Mouse (Mus musculus): Measurements from ENCODE around the gene Prdm8.

Prdm8 gene

DNA sequence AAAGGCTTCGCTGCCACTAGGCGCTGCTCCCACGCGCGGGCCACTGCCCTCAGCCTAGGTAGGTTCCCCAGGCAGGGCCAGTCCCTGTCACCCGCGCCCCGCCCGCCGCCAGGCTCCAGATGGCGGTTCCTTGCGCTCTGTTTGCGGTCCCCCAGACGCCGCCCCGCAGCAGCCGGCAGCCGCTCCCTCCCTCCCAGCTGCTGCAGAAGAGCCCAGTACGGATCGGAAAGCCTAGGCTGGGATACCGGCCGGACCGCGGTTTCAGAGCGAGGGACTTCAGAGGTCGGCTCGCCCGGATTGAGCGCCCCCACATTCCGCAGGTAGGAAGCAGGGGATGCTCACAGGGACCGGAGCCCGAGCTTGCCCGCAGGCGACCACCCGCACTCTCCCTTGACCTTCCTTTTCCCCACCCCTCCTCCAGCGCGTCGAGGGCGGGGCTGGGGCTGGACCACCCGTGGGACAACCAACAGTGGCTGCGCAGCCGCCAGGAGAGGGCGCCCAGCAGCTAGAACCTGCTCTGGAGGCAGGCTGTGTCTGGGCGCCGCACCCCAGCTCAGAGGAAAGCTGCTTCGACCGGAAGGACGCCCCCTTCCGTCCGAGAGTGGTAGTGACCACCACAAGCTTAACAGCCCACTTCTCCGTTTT lies at the start of gene Prdm8:
Gene Prdm8 (plus strand): TSS at position 19 of the 645 bp plus-strand sequence.
- peak; percentile 69 to 73 for DNase-seq

DNA sequence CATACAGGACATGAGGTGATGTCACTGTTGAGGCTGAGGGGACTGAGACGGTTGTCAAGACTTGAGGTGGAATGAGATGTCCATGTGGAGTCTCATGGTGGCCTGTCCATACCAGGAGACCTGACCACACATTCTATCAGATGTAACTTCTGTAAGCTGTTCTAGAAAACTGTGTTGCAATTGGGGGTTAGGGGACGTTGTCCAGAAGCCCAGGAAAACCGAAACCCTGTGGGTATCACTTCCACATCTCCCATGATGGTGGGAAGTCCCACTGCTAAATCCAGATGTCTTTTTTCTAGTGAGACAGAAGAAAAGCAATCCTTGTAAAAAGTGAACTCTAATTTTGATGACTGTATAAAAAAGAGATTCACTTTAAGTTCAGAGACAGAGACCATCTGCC lies 39.9 kb upstream of the Prdm8 start:
- DNase-seq: no peak

DNA sequence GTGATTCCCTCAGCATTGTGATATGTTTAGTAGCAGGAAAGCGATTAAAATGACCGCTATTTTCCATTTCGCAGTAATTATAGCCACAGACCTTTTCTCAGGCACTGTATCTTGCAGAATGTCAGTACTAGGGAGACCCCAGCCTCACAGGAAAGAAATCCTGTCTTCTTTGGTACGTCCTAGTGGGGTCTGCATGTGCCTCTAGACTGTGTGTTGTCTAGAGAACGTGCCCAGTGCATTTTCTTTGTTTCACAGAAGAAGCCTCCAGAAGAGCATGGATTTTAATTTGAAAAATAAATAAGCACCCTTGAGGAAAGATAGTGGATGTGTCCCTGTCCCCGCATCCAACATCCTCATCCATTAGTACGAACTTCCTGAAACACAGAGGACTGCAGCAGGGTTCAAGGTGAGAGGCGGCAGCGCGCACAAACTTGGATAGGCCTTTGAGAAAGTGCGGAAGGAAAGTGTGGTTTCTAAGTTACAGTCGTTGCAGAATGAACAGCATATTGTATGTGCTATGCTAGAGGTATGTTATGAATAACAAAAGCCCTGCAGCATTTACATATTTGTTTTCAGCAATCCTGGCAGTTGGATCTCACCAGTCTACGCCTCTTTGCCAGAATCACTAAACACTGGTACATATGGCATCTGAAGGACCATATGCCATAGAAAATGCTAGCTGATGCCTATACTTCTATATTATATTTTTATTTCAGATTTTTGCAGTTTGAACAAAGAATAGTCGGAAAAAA lies 28.3 kb upstream of the Prdm8 start:
- no peak for DNase-seq

DNA sequence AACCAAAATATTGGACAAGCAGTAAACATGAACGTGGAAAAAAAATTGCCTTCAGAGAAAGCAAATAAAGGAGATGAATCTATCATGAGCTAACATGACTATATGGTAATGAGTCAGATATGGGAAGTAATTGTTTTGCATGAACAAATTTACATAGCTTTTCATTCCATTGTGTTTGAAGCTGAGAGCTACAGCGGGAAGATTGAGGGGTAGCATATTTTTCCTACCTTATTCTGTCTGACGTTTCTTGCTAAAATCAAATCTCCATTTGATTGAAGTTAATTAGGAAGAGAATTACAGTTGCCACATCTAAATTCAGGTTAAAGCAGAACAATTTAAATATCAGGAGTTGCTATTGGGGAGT lies 27.7 kb upstream of the Prdm8 start:
- DNase-seq: no peak

DNA sequence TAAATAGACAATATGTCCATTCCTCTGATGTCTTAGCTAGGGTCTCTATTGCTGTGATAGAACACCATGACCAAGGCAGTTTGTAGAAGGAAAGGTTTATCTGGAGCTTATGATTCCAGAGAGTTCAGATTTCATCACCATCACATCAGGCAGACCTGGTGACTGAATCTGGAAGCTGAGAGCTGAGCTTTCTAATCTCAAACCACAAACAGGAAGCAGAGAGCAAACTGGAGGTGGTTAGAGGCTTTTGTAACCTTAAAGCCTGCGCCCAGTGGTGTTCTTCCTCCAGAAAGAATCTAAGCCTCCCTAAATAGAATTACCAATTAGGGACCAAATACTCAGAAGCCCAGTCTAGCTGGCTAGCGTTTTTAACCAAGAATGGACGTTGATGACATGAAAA lies 20.1 kb upstream of the Prdm8 start:
- DNase-seq: no peak

DNA sequence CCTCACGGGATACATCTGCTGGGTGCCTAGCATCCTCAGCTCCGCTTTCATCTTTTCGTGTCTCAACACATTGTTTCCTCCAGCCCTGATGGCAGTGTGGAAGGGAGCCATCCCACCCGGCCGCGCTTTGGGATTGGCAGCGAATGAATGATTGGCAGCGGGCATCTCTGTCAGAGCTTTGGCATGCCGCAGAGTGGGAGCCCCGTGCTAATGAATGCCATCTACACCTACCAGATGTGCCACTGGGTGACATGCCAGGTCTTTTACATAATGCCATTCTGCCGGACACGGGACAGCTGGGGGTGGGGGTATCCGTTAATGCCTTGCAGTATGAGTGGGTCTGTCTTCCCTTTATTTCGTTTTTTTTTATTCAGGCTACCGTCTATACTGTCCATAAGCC lies 882 bp upstream of the Prdm8 start:
- no peak for DNase-seq

DNA sequence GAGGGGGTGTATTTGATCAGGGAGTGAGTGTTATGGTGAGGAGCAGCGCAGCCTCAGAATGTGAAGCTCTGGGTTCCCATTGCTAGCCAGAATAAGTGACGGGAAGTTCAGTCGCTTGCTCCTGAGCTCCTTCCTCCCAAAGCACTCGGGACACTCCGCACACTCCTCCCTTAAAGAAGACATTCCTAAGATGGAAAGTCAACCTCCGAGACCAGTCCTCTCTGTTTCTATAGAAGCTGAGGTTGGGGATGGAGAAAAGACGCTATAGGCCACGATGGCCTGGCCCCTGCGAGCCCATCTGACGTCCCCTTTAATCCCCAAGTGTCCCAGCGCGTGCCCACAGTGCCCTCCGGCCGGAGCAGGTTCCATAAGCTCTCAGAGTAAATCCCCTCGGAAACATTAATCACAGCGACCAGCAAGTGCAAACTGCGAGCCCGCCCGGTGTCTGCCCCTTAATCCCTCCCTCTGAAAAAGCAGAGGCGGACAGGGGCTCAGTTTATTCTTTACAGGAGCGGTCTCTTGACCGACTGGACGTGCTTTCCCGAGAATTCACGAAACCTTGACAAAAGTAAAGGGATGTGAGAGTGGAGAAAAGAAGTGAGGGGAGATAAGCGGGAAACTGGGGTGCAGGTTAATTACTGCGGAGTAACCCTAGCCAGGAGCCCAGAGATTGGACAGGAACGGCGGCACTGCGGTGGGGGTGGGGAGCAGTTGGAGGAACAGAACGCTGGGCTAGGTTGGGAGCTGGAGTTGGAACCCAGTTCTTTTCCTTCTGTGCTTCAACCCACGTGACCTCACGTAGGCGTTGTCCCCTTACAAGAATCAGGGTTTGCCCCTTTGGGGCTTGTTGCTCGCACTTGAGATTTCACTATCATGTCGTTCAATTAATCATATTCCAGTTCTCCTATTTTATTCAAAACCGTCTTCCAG lies 1.6 kb downstream of the Prdm8 start:
- no peak for DNase-seq

DNA sequence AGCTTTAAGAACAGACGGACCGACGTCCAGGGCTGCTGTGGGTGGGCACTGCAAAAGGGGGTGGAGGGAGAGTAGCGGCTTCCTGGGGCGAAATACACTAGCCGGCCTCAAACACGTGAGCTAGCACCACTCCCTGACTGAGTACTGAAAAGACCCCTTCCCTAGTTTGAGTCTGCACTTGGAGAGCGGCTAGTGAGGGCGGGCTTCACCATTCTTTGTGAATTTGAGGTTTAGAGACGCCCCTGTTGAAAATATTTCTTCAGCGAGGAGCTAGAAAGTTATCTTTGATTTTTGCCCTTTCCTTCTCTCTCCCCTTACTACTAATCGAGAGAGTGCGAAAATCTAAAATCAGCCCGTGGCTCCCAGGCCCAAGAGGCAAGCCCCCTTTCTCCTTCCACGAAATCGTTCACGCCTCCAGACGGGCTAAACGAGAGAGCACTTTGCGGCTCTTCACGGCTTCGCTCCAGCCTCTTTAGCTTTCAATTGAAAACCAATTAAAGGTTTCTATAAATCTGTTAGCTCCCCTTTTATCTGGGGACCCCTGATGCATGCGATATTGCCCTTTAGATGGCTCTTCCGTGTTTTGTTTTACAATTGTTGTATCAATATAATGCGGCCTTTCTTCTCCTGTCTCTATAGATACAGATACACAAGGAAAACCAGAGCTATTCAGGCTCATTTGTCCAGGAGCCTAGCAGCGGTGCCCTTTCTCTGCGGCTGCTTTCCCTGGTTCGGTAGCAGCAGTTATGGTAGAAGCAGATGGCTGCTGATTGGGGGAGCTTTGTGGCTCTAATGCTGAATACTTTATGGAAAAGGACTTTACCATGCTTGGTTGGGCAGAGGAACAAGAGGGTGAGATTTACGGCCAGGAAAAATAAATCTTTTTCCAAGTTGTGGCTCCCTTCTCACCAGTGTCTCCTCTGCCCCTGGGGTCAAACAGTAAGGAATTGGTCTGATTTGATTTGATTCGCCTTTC lies 2.7 kb downstream of the Prdm8 start:
- no peak for DNase-seq

DNA sequence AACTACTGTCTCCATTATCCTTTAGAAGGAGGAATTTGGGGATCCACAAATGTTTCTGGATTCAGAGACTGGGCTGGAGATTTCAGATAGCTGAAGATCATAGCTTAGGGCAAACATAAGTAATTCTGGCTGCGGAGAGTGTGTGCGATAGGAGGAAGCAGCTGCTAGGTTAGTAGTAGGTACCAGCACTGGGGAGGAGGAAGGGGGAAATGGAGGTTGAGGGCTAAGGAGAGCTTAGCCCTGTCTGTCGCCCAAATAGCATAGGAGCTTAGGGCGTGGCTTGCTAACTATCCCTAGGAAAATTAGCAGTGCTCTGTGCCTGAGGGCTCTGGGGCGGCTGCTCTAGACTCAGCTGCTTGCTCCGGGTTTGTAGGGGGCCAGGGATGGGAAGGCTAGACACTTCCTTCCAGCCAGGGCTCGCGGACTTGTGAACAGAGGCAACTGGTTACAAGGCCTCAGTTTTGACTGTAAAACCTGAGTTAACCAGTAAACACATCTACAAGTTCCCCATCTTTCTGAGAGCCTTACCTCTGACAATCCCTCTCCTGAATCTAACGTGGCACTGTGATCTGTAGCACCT lies 4.7 kb downstream of the Prdm8 start:
- DNase-seq: no peak

DNA sequence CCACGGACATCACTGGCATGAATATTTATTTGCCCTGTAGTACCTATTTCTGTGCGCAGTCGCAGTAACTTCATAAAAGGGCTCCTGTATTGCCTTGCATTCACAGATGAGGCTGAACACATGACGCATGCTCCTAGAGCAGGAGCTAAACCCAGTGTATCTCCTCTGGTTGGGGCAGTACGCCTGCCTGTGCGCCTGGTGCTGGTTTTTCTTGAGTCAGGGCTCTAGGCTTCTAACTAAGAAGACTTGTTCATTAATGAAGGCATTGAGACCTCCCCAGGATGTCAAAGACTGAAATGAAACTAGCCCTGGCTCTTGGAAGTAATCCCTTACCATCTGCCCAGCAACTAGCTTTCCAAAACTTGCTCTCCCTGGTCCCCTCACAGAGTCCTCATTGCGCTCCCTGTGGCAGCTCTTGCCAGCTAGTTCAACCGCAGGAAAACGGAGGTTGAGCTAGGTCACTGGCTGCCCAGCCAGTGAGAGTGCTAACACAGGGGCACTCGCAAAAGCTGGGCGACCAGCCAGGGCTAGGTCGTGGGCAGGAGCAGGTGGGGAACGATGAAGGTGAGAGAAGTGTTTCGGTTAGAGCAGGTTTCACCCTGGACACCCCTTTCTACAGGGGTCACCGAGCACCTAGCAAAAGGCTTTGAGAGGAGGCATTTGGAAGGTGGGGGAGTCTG lies 5.6 kb downstream of the Prdm8 start:
- no peak for DNase-seq

DNA sequence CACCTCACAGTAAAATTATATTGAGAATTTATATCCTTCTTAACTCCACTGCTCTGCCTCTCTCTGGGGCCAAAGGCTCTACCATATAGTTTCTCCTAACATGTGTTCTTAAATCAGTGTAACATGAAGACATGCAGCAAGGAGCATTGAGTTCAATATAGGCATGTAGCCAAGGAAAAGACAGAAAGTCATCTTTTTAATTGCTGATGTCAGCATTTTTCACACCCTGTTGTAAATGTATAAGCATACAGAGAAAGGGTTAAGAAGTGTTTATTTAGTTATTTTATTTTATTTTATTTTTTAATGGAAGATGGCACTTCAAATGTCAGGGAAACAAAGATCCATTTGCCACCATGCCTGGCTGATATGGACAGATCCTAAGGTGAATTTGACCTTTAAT lies 6.7 kb downstream of the Prdm8 start:
- DNase-seq: no peak

DNA sequence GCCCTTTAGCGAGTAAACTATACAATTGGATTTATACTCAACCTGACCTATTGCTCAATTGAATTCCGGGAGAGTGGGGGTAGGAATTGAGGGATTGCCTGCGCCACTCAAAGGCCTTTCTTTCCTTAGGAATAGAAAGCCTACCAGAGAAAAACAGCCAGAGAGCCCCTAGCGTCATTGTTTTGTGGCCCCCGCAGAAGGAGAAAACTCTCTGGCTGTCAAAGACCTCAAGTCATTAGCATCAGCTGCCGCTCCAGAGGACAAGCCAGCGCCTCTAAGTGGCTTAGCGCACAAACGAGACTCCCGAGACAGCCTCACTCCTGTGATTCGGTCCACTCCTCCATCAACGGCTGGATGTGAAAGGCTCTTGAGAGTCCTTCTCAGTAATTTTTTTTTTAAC lies 12.6 kb downstream of the Prdm8 start:
- no peak for DNase-seq

DNA sequence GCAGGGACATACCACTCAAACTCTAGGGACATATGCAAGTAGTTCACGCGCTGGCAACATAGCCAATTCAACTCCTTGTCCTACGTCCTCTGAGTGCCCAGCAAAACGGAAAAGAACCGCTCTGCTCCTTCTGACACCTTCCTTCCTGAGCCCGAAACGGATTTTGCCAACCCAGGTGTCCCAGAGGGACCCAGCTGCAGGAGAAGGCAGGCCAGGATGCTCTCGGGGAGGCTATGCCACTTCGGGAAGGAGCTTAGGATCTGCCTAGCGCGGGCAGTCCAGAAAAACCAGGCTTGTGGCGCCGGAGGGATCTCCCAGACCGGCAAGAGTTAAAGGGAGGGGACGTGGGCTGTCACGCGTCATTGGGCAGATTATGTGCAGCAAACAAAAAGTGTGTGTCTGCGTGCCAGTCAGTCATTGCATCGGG lies 13.5 kb downstream of the Prdm8 start:
- DNase-seq: no peak

DNA sequence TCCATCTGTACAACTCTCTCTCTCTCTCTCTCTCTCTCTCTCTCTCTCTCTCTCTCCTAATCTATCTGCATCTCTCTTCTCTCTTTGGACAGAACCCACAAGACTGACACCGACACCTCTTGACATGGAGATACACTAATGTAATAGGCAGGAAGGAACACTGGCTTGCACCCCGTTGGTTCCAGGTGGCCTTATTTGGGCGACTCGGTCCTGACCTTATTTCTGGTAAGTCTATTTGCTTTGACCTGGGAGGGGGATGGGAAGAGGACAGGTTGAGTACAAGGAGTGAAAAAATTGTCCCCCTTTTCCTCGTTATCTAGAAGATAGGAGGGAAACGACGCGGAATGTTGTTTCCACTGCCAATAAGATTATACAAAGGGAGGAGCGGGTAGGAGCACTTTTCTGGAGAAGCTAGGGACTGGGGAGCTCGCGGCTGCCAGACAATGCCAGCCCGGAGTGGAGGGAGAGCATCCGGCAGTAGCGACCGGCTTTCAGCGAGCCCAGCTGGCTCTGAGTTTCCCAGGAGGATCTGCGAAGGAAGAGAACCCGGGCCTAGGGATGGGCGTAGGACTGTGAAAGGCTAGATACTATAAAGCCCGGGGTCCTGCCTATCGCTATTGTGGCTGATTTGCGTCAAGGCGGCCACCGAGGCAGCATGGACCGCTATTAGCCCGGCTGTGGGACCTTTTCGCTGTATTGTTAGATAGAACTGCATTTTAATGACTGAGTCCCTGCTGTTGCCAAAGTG lies 14.1 kb downstream of the Prdm8 start:
- no peak for DNase-seq

DNA sequence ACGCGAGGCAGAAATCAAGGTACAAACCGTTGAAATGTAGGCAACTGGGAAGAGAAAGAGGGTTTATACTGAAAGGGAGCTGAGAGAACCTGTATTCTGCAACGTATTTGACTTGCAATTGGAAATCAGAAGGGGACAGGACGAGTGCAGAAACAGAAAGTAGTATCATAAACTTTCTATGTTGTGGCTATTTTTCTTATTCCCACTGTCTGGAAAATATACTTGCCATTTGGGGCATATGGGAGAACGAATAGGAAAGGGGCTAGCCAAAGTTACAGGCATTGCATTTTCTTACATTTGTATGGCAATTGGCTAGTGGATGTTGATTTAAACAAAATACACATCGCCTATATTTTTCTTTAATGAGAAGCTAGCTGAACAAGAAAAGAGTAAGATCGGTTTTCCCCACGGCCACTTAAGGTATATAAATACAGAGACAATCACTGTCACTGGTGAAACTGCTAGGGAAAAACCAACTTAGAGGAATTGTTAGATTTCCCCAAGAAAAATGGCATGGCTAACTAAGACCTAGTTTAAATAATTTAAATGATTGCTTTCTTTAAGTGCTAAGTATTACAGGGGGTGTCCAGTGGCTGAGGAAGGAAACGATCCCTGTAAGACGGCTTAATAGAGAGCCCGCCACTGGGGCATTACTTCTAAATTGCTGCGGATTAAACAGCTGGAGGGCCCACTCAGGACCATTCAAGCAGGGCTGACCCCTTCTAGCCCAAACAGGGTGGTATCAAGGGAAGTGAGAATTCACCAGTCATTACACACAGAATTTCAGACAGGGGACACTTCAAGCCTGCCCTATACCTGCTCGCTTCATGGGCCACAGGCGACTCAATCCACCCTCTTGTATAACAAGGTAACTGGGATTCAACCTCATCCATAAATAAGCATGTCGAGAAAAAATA lies 14.9 kb downstream of the Prdm8 start:
- no peak for DNase-seq

DNA sequence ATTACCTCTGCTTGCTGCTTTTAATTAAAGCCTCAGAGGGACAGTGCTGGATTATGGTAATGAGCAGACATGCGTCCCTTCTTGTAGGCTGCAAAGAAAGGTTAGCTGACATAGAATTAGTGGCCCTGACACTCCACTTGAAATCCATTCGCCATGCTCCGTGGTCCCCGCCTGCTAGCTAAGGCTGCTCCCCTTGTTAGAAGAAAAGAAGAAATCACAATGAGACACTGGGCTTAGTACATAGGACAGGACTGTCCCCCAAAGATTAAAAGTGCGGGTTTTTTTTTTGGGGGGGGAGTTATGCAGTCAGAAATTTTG lies 15.6 kb downstream of the Prdm8 start:
- DNase-seq: no peak

DNA sequence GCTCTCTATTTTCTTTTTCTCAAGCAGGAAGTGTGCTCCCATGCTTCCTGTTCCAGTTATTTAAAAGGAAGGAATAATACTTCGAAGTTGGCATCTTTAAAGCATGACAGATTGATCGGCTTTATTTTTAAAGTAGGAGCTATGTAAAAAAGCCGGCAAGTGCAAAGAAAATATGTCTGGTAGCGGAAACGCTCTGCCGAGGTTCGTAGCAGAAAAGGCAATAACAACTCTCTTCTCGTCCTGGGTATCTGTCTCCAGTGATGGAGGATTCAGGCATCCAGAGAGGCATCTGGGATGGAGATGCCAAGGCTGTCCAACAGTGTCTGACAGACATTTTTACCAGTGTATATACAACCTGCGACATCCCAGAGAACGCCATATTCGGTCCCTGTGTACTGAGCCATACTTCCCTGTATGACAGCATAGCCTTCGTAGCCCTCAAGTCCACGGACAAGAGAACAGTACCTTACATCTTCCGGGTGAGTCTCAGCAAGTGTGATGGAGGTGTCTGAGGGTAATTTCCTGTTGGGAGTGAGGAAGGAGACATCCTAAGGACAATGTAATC lies 16.1 kb downstream of the Prdm8 start:
- DNase-seq: no peak

DNA sequence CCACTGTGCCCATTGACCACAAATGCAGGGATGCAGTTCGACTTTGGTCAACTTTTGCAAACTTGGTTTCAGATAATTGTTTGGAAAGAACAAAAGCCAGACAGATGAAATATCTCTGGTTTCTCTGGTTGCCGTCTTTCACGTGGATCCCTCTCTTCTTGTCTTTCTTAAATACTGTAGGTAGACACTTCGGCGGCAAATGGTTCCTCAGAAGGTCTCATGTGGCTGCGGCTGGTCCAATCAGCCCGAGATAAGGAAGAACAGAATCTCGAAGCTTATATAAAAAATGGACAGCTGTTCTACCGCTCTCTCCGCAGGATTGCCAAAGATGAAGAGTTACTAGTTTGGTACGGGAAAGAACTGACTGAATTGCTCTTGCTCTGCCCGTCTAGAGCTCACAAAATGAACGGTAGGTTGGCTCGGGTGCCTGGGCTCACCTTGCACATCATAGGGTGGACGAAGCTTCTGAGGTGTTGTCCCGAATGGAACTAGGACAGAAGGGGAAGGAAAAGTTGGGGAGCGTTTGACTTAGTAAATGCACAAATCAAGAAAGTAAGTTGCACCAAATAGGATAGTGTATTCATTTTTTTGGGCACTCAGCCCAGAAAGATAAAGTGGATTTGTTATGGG lies 17.4 kb downstream of the Prdm8 start:
- DNase-seq: no peak
